ENCODE assay signal across 8 mouse cellular contexts in the genomic region with DNA sequence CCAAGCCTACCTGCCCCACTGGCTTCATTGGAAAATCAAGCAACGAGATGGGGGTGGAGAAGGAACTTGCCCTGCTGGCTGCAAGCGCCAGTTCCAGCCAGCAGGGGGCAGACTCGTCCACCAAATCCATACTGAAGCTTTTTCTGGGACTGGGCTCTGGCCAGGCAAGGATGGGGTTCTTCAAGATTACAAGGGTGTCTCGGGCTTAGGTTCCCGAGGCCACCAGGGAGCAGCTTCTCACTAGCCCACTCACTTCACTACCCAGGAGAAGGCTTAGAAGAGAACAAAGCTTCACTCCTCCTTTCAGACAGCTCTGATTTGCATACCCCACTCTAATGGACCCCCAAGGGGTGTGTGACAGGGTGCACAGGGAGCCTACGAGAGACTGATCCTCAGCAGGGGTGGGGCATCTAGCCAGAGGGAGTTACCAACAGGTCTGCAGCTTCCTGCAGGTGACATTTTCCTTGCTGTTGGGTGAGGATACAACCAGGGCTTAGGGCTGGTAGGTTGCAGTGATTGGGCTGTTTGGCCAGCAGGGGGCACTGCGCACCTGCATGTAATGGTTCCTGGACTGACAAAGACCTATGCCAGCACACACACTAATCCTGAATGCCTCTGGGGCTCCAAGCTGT. TPM values are rescaled to one million over a fixed set of nuclear protein-coding genes. Genes with fewer than 3 reads are reported as not detected.
A peak's percentile ranks its signal among the peaks of the same experiment; 100 is the strongest.
DNase-seq lines count a peak whose midpoint lies in the region; ATAC-seq and TF ChIP-seq lines count a peak whose summit lies in the region.

No protein-coding gene starts in this region.

- 0% methylated on average over 7 of the region's 7 CpGs for WGBS in embryonic facial prominence, embryonic 12.5 days
- WGBS in heart, adult 2 months = 0% methylated on average over 7 of the region's 7 CpGs
- WGBS in limb, embryonic 12.5 days = under 1% methylated on average over 7 of the region's 7 CpGs
- 0% methylated on average over 7 of the region's 7 CpGs for WGBS in midbrain, embryonic 16.5 days
- under 1% methylated on average over 7 of the region's 7 CpGs for WGBS in spleen, adult 2 months

- no peak for TF ChIP-seq POLR2A in heart, adult 2 months (IDR thresholded peaks at IDR 0.05; ENCODE audit: insufficient read depth, low read depth, low read length)
- no peak for TF ChIP-seq POLR2A in spleen, adult 2 months (IDR thresholded peaks at IDR 0.05; ENCODE audit: low read depth, low read length)

- H3K9ac ChIP-seq in embryonic facial prominence, embryonic 12.5 days = no peak overlapping the region
- no peak overlapping the region for H3K9ac ChIP-seq in heart, adult 2 months (ENCODE audit: low read depth, low read length)
- no peak overlapping the region for H3K9ac ChIP-seq in limb, embryonic 12.5 days (replicated peaks)
- H3K9ac ChIP-seq in midbrain, embryonic 16.5 days (ENCODE audit: low read depth, low read length) = peak overlapping the region; percentile 43; the same call in 1 of the 2 replicates

- DNase-seq in 3T3-L1 (ENCODE audit: low read depth, low spot score) = peak; percentile 97
- peak; percentile 87 for DNase-seq in adrenal gland, postnatal 25 days
- peak; percentile 80 to 86 for DNase-seq in heart, adult 2 months
- peak; percentile 72 to 80 for DNase-seq in kidney, adult 8-10 months
- DNase-seq in spleen, adult 2 months (ENCODE audit: low read depth in 1 of 2, low spot score in 2 of 2) = peak; percentile 23 to 40

- peak; percentile 65 for ATAC-seq in embryonic facial prominence, embryonic 12.5 days (ENCODE audit: insufficient number of reproducible peaks, insufficient read depth, low FRiP score, low TSS enrichment)
- ATAC-seq in limb, embryonic 12.5 days (ENCODE audit: insufficient number of reproducible peaks, insufficient read depth, low FRiP score, low TSS enrichment, low read depth) = peak; percentile 67
- ATAC-seq in midbrain, embryonic 16.5 days = peak; percentile 81

- H3K9me3 ChIP-seq in embryonic facial prominence, embryonic 12.5 days = no peaks in the 10 kb centered on the region
- H3K9me3 ChIP-seq in limb, embryonic 12.5 days = no peaks in the 10 kb centered on the region
- no peaks in the 10 kb centered on the region for H3K9me3 ChIP-seq in midbrain, embryonic 16.5 days (replicated peaks; ENCODE audit: control insufficient read depth, low read length, poor library complexity, severe bottlenecking)

- no peaks in the 10 kb centered on the region for H3K36me3 ChIP-seq in embryonic facial prominence, embryonic 12.5 days
- H3K36me3 ChIP-seq in heart, adult 2 months (ENCODE audit: control insufficient read depth, insufficient read depth, low read length) = no peaks in the 10 kb centered on the region
- H3K36me3 ChIP-seq in limb, embryonic 12.5 days = no peaks in the 10 kb centered on the region
- no peaks in the 10 kb centered on the region for H3K36me3 ChIP-seq in midbrain, embryonic 16.5 days (ENCODE audit: control insufficient read depth, insufficient read depth, low read length)
- no peaks in the 10 kb centered on the region for H3K36me3 ChIP-seq in spleen, adult 2 months (ENCODE audit: control insufficient read depth, insufficient read depth, low read length)

- no peak overlapping the region; the same call in 1 of the 2 replicates for H3K4me2 ChIP-seq in embryonic facial prominence, embryonic 12.5 days (replicated peaks)
- H3K4me2 ChIP-seq in limb, embryonic 12.5 days = no peak overlapping the region
- H3K4me2 ChIP-seq in midbrain, embryonic 16.5 days (ENCODE audit: low read length) = no peak overlapping the region

- no peak overlapping the region for H3K4me3 ChIP-seq in embryonic facial prominence, embryonic 12.5 days
- H3K4me3 ChIP-seq in heart, adult 2 months = no peak overlapping the region
- H3K4me3 ChIP-seq in limb, embryonic 12.5 days (replicated peaks) = no peak overlapping the region
- no peak overlapping the region for H3K4me3 ChIP-seq in midbrain, embryonic 16.5 days (ENCODE audit: low read depth, low read length)
- H3K4me3 ChIP-seq in spleen, adult 2 months (ENCODE audit: extremely low read depth, insufficient read depth, insufficient read length) = no peak overlapping the region

- peak; percentile 72; the same call in 1 of the 2 replicates for TF ChIP-seq EP300 in heart, adult 2 months (IDR thresholded peaks at IDR 0.05; ENCODE audit: insufficient read depth, low read depth, low read length)

- H3K79me2 ChIP-seq in heart, adult 2 months (replicated peaks; ENCODE audit: control insufficient read depth, insufficient read depth, low read length) = no peaks in the 10 kb centered on the region

- H3K27me3 ChIP-seq in embryonic facial prominence, embryonic 12.5 days = peaks cover 88% of the 10 kb centered on the region
- H3K27me3 ChIP-seq in heart, adult 2 months (ENCODE audit: control insufficient read depth, insufficient read depth, low read length) = peaks cover 9% of the 10 kb centered on the region
- peaks cover 86% of the 10 kb centered on the region for H3K27me3 ChIP-seq in limb, embryonic 12.5 days
- H3K27me3 ChIP-seq in midbrain, embryonic 16.5 days (ENCODE audit: control insufficient read depth, insufficient read depth, low read depth, low read length) = peaks cover 35% of the 10 kb centered on the region
- peaks cover 2% of the 10 kb centered on the region; the same call in 1 of the 2 replicates for H3K27me3 ChIP-seq in spleen, adult 2 months (ENCODE audit: control insufficient read depth, insufficient read depth, low read length)

- no peak overlapping the region for H3K27ac ChIP-seq in embryonic facial prominence, embryonic 12.5 days
- H3K27ac ChIP-seq in heart, adult 2 months = no peak overlapping the region
- no peak overlapping the region for H3K27ac ChIP-seq in limb, embryonic 12.5 days
- peak overlapping the region; percentile 58; the same call in 1 of the 2 replicates for H3K27ac ChIP-seq in midbrain, embryonic 16.5 days (ENCODE audit: low read length)
- H3K27ac ChIP-seq in spleen, adult 2 months (ENCODE audit: insufficient read depth, low read length) = no peak overlapping the region

- peak; percentile 68 for TF ChIP-seq CTCF in heart, adult 2 months (IDR thresholded peaks at IDR 0.05)
- TF ChIP-seq CTCF in spleen, adult 2 months (IDR thresholded peaks at IDR 0.05; ENCODE audit: extremely low read depth, insufficient read depth, insufficient read length, insufficient replicate concordance) = peak; percentile 95

- peaks cover 7% of the 10 kb centered on the region; the same call in 1 of the 2 replicates for H3K4me1 ChIP-seq in embryonic facial prominence, embryonic 12.5 days
- H3K4me1 ChIP-seq in heart, adult 2 months (ENCODE audit: control insufficient read depth, insufficient read depth, low read length) = no peaks in the 10 kb centered on the region
- peaks cover 6% of the 10 kb centered on the region; the same call in 1 of the 2 replicates for H3K4me1 ChIP-seq in limb, embryonic 12.5 days (replicated peaks)
- H3K4me1 ChIP-seq in midbrain, embryonic 16.5 days (ENCODE audit: control insufficient read depth, insufficient read depth, low read length) = peaks cover 10% of the 10 kb centered on the region
- no peaks in the 10 kb centered on the region for H3K4me1 ChIP-seq in spleen, adult 2 months (ENCODE audit: control insufficient read depth, insufficient read depth, insufficient read length)

- intact Hi-C loops in heart, adult 2 months (cut with DNase I) = loop anchor here (1.0 to 2.0 kb wide), 5 partner anchors 73 to 313 kb away; no protein-coding TSS in a partner anchor

RNA-seq across cellular contexts. Expression of gene Aqp6, which starts 5.0 kb away (rescaled TPM):
- total RNA-seq in adrenal gland, postnatal 25 days (2021) = not detected in 2 replicates
- 0.08 TPM in 1 of 2 replicates, not detected in the other for polyA plus RNA-seq in embryonic facial prominence, embryonic 12.5 days (2016; fragmentation: Nextera tagmentation; extraction: Ambion mirVana)
- under 1 TPM; 0.18 to 0.27 TPM for total RNA-seq in heart, adult 2 months (2021)
- 0.08 and 0.18 TPM in 2 replicates for polyA plus RNA-seq in heart, adult 2 months (2012; rRNA removed)
- not detected in 2 replicates for polyA plus RNA-seq in limb, embryonic 12.5 days (2016; fragmentation: Nextera tagmentation; extraction: Ambion mirVana)
- 0.15 and 0.28 TPM in 2 replicates for polyA plus RNA-seq in midbrain, embryonic 16.5 days (2015; fragmentation: Nextera tagmentation; extraction: Ambion mirVana)
- not detected in 2 replicates for polyA plus RNA-seq in spleen, adult 2 months (2012; rRNA removed)

RNA-seq across cellular contexts. Expression of gene Aqp5, which starts 5.6 kb away (rescaled TPM):
- 1.9 and 3.3 TPM in 2 replicates for total RNA-seq in adrenal gland, postnatal 25 days (2021)
- 0.33 TPM in 1 of 2 replicates, not detected in the other for polyA plus RNA-seq in embryonic facial prominence, embryonic 12.5 days (2016; fragmentation: Nextera tagmentation; extraction: Ambion mirVana)
- under 1 TPM in 1 of 2 experiments, not detected in 1; 0.42 TPM for total RNA-seq in heart, adult 2 months (2021)
- polyA plus RNA-seq in heart, adult 2 months (2012; rRNA removed) = 0.91 and 7.2 TPM in 2 replicates
- polyA plus RNA-seq in limb, embryonic 12.5 days (2016; fragmentation: Nextera tagmentation; extraction: Ambion mirVana) = not detected in 2 replicates
- 0.97 and 1.1 TPM in 2 replicates for polyA plus RNA-seq in midbrain, embryonic 16.5 days (2015; fragmentation: Nextera tagmentation; extraction: Ambion mirVana)
- polyA plus RNA-seq in spleen, adult 2 months (2012; rRNA removed) = 0.27 and 0.74 TPM in 2 replicates

RNA-seq across cellular contexts. Expression of gene Aqp2, which starts 17.3 kb away (rescaled TPM):
- 0.82 TPM in 1 of 2 replicates, not detected in the other for total RNA-seq in adrenal gland, postnatal 25 days (2021)
- not detected in 2 replicates for polyA plus RNA-seq in embryonic facial prominence, embryonic 12.5 days (2016; fragmentation: Nextera tagmentation; extraction: Ambion mirVana)
- total RNA-seq in heart, adult 2 months (2021) = under 1 TPM in 1 of 2 experiments, not detected in 1; 0.34 TPM
- polyA plus RNA-seq in heart, adult 2 months (2012; rRNA removed) = 0.23 and 0.26 TPM in 2 replicates
- not detected in 2 replicates for polyA plus RNA-seq in limb, embryonic 12.5 days (2016; fragmentation: Nextera tagmentation; extraction: Ambion mirVana)
- polyA plus RNA-seq in midbrain, embryonic 16.5 days (2015; fragmentation: Nextera tagmentation; extraction: Ambion mirVana) = not detected in 2 replicates
- 0.05 and 0.08 TPM in 2 replicates for polyA plus RNA-seq in spleen, adult 2 months (2012; rRNA removed)

RNA-seq across cellular contexts. Expression of gene Racgap1, which starts 55.3 kb away (rescaled TPM):
- 13.4 and 13.6 TPM in 2 replicates for total RNA-seq in adrenal gland, postnatal 25 days (2021)
- polyA plus RNA-seq in embryonic facial prominence, embryonic 12.5 days (2016; fragmentation: Nextera tagmentation; extraction: Ambion mirVana) = 136 and 149 TPM in 2 replicates
- total RNA-seq in heart, adult 2 months (2021) = 1 to 10 TPM; 1.5 to 1.9 TPM
- polyA plus RNA-seq in heart, adult 2 months (2012; rRNA removed) = 1.6 and 2.0 TPM in 2 replicates
- 139 and 143 TPM in 2 replicates for polyA plus RNA-seq in limb, embryonic 12.5 days (2016; fragmentation: Nextera tagmentation; extraction: Ambion mirVana)
- polyA plus RNA-seq in midbrain, embryonic 16.5 days (2015; fragmentation: Nextera tagmentation; extraction: Ambion mirVana) = 39.0 and 48.9 TPM in 2 replicates
- polyA plus RNA-seq in spleen, adult 2 months (2012; rRNA removed) = 12.7 and 15.7 TPM in 2 replicates

Comparison
In these comparisons a context has a peak if more than half of its experiments do, and no peak if none do; other contexts are left out.
1. DNase-seq: peak in every context shown above with its lines; median percentile 97 in 3T3-L1; 87 in adrenal gland, postnatal 25 days; 83 in heart, adult 2 months; 76 in kidney, adult 8-10 months; 32 in spleen, adult 2 months.